Mouse (Mus musculus): Measurements from ENCODE around the gene Inpp5k.

Inpp5k gene

DNA sequence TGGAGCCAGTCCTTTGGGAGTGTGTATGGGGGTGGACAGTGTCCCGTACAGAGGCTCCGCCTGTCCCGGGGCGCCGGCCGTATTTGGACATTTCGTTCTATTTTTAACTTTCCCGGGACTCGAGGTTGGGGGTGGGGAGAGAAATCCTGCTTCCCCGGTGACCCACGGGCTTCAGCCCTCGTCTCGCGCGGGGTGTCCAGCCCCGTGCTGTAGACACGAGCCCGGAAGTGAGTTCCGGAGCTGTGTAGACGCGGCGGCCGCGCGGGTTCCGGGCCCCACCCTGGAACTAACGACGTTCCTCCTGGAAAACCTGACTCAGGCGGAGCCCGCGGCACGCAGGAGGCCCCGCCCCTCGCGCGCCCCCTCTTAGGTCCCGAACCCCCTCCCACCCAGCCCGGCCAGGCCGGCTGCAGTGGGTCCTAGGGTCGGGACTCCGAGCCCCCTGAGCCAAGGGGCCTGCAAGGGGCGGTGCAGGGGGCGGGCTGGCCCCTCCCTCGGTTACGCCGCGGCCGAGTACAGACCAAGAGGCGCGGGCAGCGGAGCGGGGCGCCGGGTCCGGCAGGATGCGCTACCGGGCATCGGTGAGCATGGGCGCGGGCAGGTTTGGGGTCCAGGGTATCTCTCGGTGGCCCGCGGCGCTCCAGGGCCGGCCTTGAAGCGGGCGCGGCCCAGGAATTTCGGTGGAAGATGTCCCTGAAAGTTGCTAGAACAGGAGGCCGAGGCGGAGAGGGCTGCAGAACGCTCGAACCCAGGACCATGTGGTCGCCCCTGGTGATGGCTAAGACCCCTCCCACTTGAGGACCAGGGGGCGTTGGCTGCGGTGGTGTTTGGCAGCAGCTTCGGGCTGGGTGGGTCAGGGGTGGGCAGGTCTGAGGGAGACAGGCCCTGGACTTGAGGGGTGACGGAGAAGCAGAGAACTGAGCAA lies 25.1 kb downstream of the Inpp5k start:
- DNase-seq = peak; percentile 69

- DNase-seq = peak; percentile 9
These were observed 26.1 kb downstream of the Inpp5k start for GRCm38 (mm10) chr11:75656621-75657590.

DNA sequence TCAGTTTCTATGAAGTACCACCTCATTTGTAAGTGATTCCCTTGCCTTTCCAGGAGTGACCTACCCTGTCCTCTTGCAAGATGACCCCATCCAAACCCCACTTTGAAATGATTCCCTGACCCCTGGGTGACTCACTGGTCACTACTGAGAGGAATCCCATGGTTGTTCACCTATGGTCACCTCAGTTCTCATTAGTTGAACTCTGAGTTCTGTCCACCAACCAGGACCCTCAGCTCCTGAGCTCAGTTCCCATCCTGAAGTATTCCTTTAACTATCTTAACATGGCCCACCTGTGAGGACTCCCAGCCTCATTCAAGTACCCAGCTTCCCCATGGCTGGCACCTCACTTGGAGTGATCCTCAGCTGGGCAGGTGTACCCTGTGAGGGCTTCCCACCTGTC lies 27.1 kb downstream of the Inpp5k start:
- no peak for DNase-seq

- DNase-seq = no peak
These were observed 27.5 kb downstream of the Inpp5k start for GRCm38 (mm10) chr11:75658311-75658710.

DNA sequence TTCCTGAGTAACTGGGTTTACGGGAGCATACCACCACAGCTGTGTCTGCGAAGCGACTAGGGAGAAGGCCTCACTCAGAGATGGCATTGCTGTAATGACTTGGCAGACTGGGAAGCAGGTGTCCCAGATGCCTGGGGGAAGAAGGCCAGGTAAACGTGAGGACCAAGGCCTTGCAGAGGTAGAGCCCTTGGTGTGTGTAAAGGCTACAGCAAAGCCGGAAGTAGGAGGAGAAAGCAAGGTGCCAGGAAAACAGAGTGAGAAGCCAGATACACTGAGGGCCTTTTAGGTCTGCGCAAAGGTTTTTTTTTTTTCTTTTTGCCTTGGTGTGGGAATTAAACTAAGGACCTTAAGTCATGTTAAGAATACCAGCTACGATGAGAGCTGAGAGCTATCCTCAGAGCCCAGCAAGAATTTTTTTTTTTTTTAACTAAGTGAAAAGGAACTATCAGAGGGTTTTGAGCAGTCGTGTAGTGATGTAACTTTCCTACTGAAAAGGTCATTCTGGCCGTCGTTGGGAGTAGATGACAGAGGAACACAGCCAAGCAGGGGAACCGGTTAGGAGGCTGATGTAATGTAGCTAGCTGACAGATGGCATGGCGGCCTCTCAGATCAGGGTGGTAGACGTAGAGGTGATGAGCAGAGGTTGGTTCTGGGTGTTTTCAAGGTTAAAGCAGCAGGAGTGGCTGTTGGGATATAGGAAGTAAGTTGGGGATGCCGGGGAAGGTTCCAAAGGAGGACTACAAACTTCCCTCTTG lies 28.4 kb downstream of the Inpp5k start:
- DNase-seq = no peak

- DNase-seq = no peak
These were observed 29.3 kb downstream of the Inpp5k start for GRCm38 (mm10) chr11:75660081-75660590.

DNA sequence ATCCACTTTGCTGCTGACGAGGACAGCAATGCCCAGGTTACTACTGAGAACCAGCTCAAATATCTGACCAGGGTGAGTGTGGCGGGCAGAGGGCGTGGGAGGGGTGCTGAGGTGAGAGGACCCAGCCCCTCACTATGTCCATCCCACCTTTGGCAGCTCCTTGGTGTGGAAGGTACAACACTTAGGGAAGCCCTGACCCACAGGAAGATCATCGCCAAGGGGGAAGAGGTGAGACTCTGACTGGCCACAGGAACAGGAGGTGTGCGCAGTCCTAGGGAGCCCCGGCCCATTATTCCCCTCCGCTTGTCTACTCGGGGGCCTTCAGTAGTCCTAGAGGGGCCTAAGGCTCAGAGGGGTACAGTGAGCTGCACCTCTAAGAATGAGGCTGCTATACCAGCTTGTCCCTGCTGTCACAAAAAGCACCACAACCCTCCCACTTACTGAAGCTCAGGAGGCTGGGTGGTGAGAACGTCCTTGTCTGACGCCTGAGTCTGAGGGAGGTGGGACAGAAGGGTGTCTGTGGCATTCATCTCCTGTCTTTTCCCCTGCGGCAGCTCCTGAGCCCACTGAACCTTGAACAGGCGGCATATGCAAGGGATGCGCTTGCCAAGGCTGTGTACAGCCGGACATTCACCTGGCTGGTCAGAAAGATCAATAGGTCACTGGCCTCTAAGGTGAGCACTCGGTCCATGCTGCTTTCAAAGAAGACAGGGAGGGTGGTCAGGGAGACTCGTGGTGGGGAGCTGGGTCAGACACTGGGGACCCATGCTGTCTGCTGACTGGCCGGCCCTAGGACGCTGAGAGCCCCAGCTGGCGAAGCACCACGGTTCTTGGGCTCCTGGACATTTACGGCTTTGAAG lies 30.4 kb downstream of the Inpp5k start:
- no peak for DNase-seq

GRCm38 (mm10) chr11:75662131-75662530 lies 31.3 kb downstream of the Inpp5k start:
- DNase-seq = no peak

GRCm38 (mm10) chr11:75666296-75666695 lies 35.5 kb downstream of the Inpp5k start:
- DNase-seq = no peak

DNA sequence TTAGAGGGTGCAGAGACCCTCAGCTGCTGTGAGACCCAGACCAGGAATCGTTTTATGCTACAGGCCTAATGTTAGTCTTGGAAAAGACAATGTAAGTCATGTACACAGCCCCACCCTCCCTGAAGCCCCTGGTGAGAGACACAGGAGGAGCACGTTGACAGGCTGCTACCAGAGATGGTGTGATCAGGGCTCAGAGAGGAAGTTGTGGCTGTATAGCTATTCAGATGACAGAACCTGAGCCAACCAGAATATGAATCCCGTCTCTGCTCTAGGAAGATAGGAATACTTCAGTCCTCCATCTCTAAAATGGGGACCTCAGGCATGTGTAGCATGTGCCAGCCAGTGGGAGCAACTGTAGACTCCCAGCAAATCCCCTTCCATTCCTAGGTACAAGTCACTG lies 37.8 kb downstream of the Inpp5k start:
- DNase-seq = no peak

GRCm38 (mm10) chr11:75669176-75669852 lies 38.5 kb downstream of the Inpp5k start:
- no peak for DNase-seq

GRCm38 (mm10) chr11:75669853-75670200 lies 39.0 kb downstream of the Inpp5k start:
- no peak for DNase-seq

- DNase-seq = no peak
These were observed 40.8 kb downstream of the Inpp5k start for GRCm38 (mm10) chr11:75671426-75672180.

DNA sequence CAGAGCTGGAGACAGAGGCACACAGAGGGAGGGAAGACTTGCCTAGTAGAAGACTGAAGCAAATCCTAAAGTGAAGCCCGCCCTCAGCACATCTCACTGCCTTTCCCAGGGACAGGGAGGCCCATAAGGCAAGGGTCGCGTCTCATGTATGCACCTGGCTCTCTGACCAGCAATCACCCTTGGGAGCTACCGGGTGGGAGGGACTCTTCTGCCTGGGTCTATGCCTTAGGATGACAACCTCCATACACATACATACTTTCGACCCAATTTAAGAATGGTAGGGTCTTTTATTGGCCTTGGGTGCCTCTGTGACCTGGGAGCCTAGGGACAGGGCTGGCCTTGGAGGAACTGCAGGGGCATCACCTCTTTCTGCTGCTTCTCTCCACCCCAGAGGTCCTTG lies 42.6 kb downstream of the Inpp5k start:
- no peak for DNase-seq

GRCm38 (mm10) chr11:75674875-75675274 lies 44.1 kb downstream of the Inpp5k start:
- no peak for DNase-seq

DNA sequence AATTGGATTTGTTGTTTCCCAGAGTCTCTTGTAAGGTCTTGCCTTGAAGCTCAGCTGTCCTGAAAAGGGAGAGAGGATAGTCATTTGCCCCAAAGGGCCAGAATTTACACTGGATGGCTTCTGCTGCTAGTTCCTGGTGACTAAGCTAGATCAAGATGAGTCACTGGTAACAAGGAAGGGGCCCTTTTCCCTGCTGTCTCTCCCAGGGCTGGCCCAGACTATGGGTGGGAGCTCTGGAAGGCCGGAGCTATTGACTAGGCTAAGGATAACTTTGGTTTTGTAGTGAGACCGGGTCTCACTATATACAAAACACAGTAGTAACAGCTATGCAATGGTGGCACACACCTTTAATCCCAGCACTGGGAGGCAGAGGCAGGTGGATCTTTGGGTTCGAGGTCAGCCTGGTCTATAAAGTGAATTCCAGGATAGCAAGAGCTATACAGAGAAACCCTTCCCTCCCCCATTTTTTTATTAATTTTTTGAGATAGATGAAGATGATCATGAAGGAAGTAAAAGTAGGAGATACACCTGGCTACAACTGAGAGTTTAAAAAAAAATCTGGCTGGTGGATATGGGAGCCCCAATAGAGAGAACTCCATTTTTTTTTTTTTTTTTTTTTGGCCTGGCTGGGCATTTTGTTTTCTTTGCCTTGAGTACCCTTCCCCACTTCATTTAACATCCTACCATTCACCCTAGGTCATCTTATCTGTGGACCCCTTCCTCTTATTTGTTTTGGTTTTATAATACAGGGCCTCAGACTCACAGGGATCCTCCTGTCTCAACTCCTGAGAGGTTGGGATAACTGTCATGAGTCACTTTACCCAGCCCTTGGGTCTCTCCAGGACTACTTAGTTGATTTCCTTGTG lies 47.3 kb downstream of the Inpp5k start:
- DNase-seq = peak; percentile 10

- peak; percentile 100 for DNase-seq
These were observed 48.1 kb downstream of the Inpp5k start, which contains the start of gene Crk for GRCm38 (mm10) chr11:75678747-75679438. Crk (plus strand) TSS chr11:75679259.

- DNase-seq = no peak
These were observed 48.8 kb downstream of the Inpp5k start for GRCm38 (mm10) chr11:75679439-75680171.
